Comparison of ENCODE assay signal across 16 mouse cellular contexts in genomic region chr1:191668030-191668429, GRCm38 (mm10). TPM values are rescaled to one million over a fixed set of nuclear protein-coding genes. Genes with fewer than 3 reads are reported as not detected.
A peak's percentile ranks its signal among the peaks of the same experiment; 100 is the strongest.
DNase-seq lines count a peak whose midpoint lies in the region; ATAC-seq and TF ChIP-seq lines count a peak whose summit lies in the region.
"Had no signal": no experiment of that assay in that cellular context is flagged by ENCODE, and none has a peak within 500 bp of the region (broad histone marks: within the 10 kb centered on the region; RNA-seq: fewer than 3 reads in every experiment).

No protein-coding gene starts in this region.

- peaks cover 4% of the 10 kb centered on the region; the same call in 1 of the 2 replicates for H3K4me1 ChIP-seq in intestine, embryonic 14.5 days (replicated peaks; ENCODE audit: control insufficient read depth, insufficient read depth, low read length)
- H3K4me1 ChIP-seq in intestine, postnatal 0 days (replicated peaks; ENCODE audit: control insufficient read depth, insufficient read depth, low read length): no peaks in the 10 kb centered on the region; the same call in 1 of the 2 replicates
- H3K4me1 ChIP-seq in neural tube, embryonic 14.5 days (ENCODE audit: control insufficient read depth, insufficient read depth, low read length): no peaks in the 10 kb centered on the region
- peaks cover 7% of the 10 kb centered on the region; the same call in 1 of the 2 replicates for H3K4me1 ChIP-seq in neural tube, embryonic 15.5 days
- H3K4me1 ChIP-seq in stomach, postnatal 0 days (replicated peaks; ENCODE audit: control insufficient read depth, insufficient read depth): no peaks in the 10 kb centered on the region
- no peaks in the 10 kb centered on the region for H3K4me1 ChIP-seq in forebrain, embryonic 11.5 days (replicated peaks; ENCODE audit: control insufficient read depth, insufficient read depth, low read length)
- H3K4me1 ChIP-seq: heart, embryonic 12.5 days had no signal

- 0 out of 2 replicates have a peak overlapping the region, but pooled peaks have one; percentile 5 for H3K4me2 ChIP-seq in intestine, embryonic 14.5 days (ENCODE audit: low read length)
- no peak overlapping the region for H3K4me2 ChIP-seq in intestine, postnatal 0 days (replicated peaks; ENCODE audit: low read depth)
- no peak overlapping the region for H3K4me2 ChIP-seq in neural tube, embryonic 14.5 days (ENCODE audit: low read depth, low read length)
- no peak overlapping the region for H3K4me2 ChIP-seq in neural tube, embryonic 15.5 days
- no peak overlapping the region for H3K4me2 ChIP-seq in stomach, postnatal 0 days (replicated peaks; ENCODE audit: low read depth)
- H3K4me2 ChIP-seq in forebrain, embryonic 11.5 days (ENCODE audit: low read depth, low read length, severe bottlenecking): no peak overlapping the region
- H3K4me2 ChIP-seq: heart, embryonic 12.5 days had no signal

- H3K36me3 ChIP-seq in intestine, embryonic 14.5 days (ENCODE audit: control insufficient read depth, insufficient read depth, low read length): no peaks in the 10 kb centered on the region
- H3K36me3 ChIP-seq in intestine, postnatal 0 days (ENCODE audit: control insufficient read depth, insufficient read depth): no peaks in the 10 kb centered on the region
- H3K36me3 ChIP-seq in neural tube, embryonic 14.5 days (ENCODE audit: control insufficient read depth, insufficient read depth, low read length): no peaks in the 10 kb centered on the region
- no peaks in the 10 kb centered on the region for H3K36me3 ChIP-seq in neural tube, embryonic 15.5 days
- H3K36me3 ChIP-seq in stomach, postnatal 0 days (ENCODE audit: control insufficient read depth, insufficient read depth, low read length): no peaks in the 10 kb centered on the region
- no peaks in the 10 kb centered on the region for H3K36me3 ChIP-seq in forebrain, embryonic 11.5 days (ENCODE audit: control insufficient read depth, insufficient read depth, low read length)
- H3K36me3 ChIP-seq: heart, embryonic 12.5 days had no signal

- WGBS in intestine, embryonic 14.5 days: 52% methylated on average over 9 of the region's 9 CpGs
- WGBS in intestine, postnatal 0 days: 62% methylated on average over 9 of the region's 9 CpGs
- 71% methylated on average over 9 of the region's 9 CpGs for WGBS in neural tube, embryonic 14.5 days
- WGBS in neural tube, embryonic 15.5 days: 65% methylated on average over 9 of the region's 9 CpGs
- WGBS in stomach, postnatal 0 days: 55% methylated on average over 9 of the region's 9 CpGs
- 88% methylated on average over 9 of the region's 9 CpGs for WGBS in forebrain, embryonic 11.5 days

- TF ChIP-seq EP300 in stomach, postnatal 0 days (optimal IDR thresholded peaks at IDR 0.05): no peak

- peak; percentile 89 for ATAC-seq in intestine, embryonic 14.5 days (replicated peaks; ENCODE audit: low FRiP score, low TSS enrichment, low read depth)
- ATAC-seq in intestine, postnatal 0 days: no peak
- ATAC-seq in neural tube, embryonic 14.5 days (ENCODE audit: low read depth): peak; percentile 56; the same call in 1 of the 2 replicates
- no peak for ATAC-seq in neural tube, embryonic 15.5 days (ENCODE audit: low FRiP score)
- peak; percentile 53 for ATAC-seq in granulocyte monocyte progenitor cell, adult 5-6 weeks (replicated peaks; ENCODE audit: poor library complexity, severe bottlenecking)
- ATAC-seq in stomach, postnatal 0 days (ENCODE audit: low FRiP score, low TSS enrichment): peak; percentile 63
- ATAC-seq in megakaryocyte, adult 5-6 weeks (ENCODE audit: poor library complexity, severe bottlenecking): no peak
- no peak for ATAC-seq in forebrain, embryonic 11.5 days (replicated peaks; ENCODE audit: low FRiP score)
- ATAC-seq: activated CD4-positive, CD25-positive, alpha-beta regulatory T cell, adult 4 months; lung, postnatal 0 days had no signal

- H3K27me3 ChIP-seq in intestine, embryonic 14.5 days (replicated peaks; ENCODE audit: control insufficient read depth, insufficient read depth, low read length): no peaks in the 10 kb centered on the region
- no peaks in the 10 kb centered on the region for H3K27me3 ChIP-seq in intestine, postnatal 0 days (replicated peaks; ENCODE audit: control insufficient read depth, insufficient read depth, low read length)
- H3K27me3 ChIP-seq in neural tube, embryonic 14.5 days (ENCODE audit: control insufficient read depth, insufficient read depth, low read length): no peaks in the 10 kb centered on the region
- no peaks in the 10 kb centered on the region for H3K27me3 ChIP-seq in neural tube, embryonic 15.5 days (replicated peaks)
- H3K27me3 ChIP-seq in stomach, postnatal 0 days (ENCODE audit: control insufficient read depth, insufficient read depth, low read length): no peaks in the 10 kb centered on the region
- no peaks in the 10 kb centered on the region for H3K27me3 ChIP-seq in forebrain, embryonic 11.5 days (ENCODE audit: control insufficient read depth, insufficient read depth, low read length)
- H3K27me3 ChIP-seq: heart, embryonic 12.5 days had no signal

- H3K9ac ChIP-seq in intestine, embryonic 14.5 days (ENCODE audit: low read length): no peak overlapping the region
- H3K9ac ChIP-seq in intestine, postnatal 0 days (ENCODE audit: low read depth, low read length): no peak overlapping the region
- no peak overlapping the region for H3K9ac ChIP-seq in neural tube, embryonic 14.5 days (replicated peaks; ENCODE audit: low read depth, low read length)
- H3K9ac ChIP-seq in neural tube, embryonic 15.5 days (replicated peaks): no peak overlapping the region
- no peak overlapping the region for H3K9ac ChIP-seq in stomach, postnatal 0 days (ENCODE audit: low read length)
- H3K9ac ChIP-seq in forebrain, embryonic 11.5 days (ENCODE audit: low read length): no peak overlapping the region
- H3K9ac ChIP-seq: heart, embryonic 12.5 days had no signal

- DNase-seq in intestine, embryonic 14.5 days (ENCODE audit: low spot score): peak; percentile 71
- DNase-seq in stomach, postnatal 0 days (ENCODE audit: low spot score): peak; percentile 34
- DNase-seq in forebrain, embryonic 11.5 days (ENCODE audit: low spot score): no peak
- DNase-seq: cerebellum, adult 11 months; gastrocnemius, postnatal 25 days; right cerebral cortex, postnatal 25 days had no signal

- 0 out of 2 replicates have a peak overlapping the region, but pooled peaks have one; percentile 22 for H3K27ac ChIP-seq in intestine, embryonic 14.5 days (ENCODE audit: low read depth)
- H3K27ac ChIP-seq in intestine, postnatal 0 days (ENCODE audit: low read depth, low read length): no peak overlapping the region
- no peak overlapping the region for H3K27ac ChIP-seq in neural tube, embryonic 14.5 days (ENCODE audit: low read depth, low read length)
- no peak overlapping the region for H3K27ac ChIP-seq in neural tube, embryonic 15.5 days (replicated peaks)
- no peak overlapping the region for H3K27ac ChIP-seq in stomach, postnatal 0 days (replicated peaks)
- H3K27ac ChIP-seq in forebrain, embryonic 11.5 days (ENCODE audit: low read depth, low read length): no peak overlapping the region

- no peak for TF ChIP-seq CTCF in intestine, postnatal 0 days (IDR thresholded peaks at IDR 0.05; ENCODE audit: low read depth)
- TF ChIP-seq CTCF in stomach, postnatal 0 days (IDR thresholded peaks at IDR 0.05; ENCODE audit: low read depth): no peak

- H3K4me3 ChIP-seq in intestine, embryonic 14.5 days (ENCODE audit: low read depth, low read length): no peak overlapping the region
- no peak overlapping the region for H3K4me3 ChIP-seq in intestine, postnatal 0 days (ENCODE audit: low read depth, low read length)
- H3K4me3 ChIP-seq in neural tube, embryonic 14.5 days (ENCODE audit: low read depth, low read length): no peak overlapping the region
- H3K4me3 ChIP-seq in neural tube, embryonic 15.5 days (replicated peaks): no peak overlapping the region
- no peak overlapping the region for H3K4me3 ChIP-seq in stomach, postnatal 0 days (ENCODE audit: low read depth, low read length)
- no peak overlapping the region for H3K4me3 ChIP-seq in forebrain, embryonic 11.5 days (ENCODE audit: low read depth, low read length)
- H3K4me3 ChIP-seq: heart, embryonic 12.5 days; myocyte had no signal

- H3K9me3 ChIP-seq in intestine, embryonic 14.5 days (ENCODE audit: control insufficient read depth, low read length): no peaks in the 10 kb centered on the region
- no peaks in the 10 kb centered on the region for H3K9me3 ChIP-seq in intestine, postnatal 0 days (ENCODE audit: control insufficient read depth)
- no peaks in the 10 kb centered on the region for H3K9me3 ChIP-seq in neural tube, embryonic 14.5 days (ENCODE audit: control insufficient read depth, low read length)
- no peaks in the 10 kb centered on the region for H3K9me3 ChIP-seq in neural tube, embryonic 15.5 days (replicated peaks)
- no peaks in the 10 kb centered on the region for H3K9me3 ChIP-seq in stomach, postnatal 0 days (ENCODE audit: control insufficient read depth, low read length)
- H3K9me3 ChIP-seq in forebrain, embryonic 11.5 days (ENCODE audit: control insufficient read depth, low read length): no peaks in the 10 kb centered on the region
- H3K9me3 ChIP-seq: heart, embryonic 12.5 days had no signal

RNA-seq across cellular contexts. Expression of gene Lpgat1, which starts 49.6 kb away (rescaled TPM):
- 22.2 and 22.7 TPM in 2 replicates for polyA plus RNA-seq in intestine, embryonic 14.5 days (2014; fragmentation: Nextera tagmentation; extraction: Ambion mirVana)
- polyA plus RNA-seq in intestine, postnatal 0 days (2015; fragmentation: Nextera tagmentation; extraction: Ambion mirVana): 135 and 138 TPM in 2 replicates
- polyA plus RNA-seq in neural tube, embryonic 14.5 days (2014; fragmentation: Nextera tagmentation; extraction: Ambion mirVana): 44.3 and 50.4 TPM in 2 replicates
- 31.2 and 37.3 TPM in 2 replicates for polyA plus RNA-seq in neural tube, embryonic 15.5 days (2015; fragmentation: Nextera tagmentation; extraction: Ambion mirVana)
- total RNA-seq in granulocyte monocyte progenitor cell, adult 5-6 weeks (2014; fragmentation: Nextera tagmentation): 32.2 and 34.6 TPM in 2 replicates
- 31.7 and 36.3 TPM in 2 replicates for total RNA-seq in granulocyte monocyte progenitor cell, adult 5-6 weeks (2017)
- 28.9 and 32.3 TPM in 2 replicates for polyA plus RNA-seq in stomach, postnatal 0 days (2015; fragmentation: Nextera tagmentation; extraction: Ambion mirVana)
- 25.4 and 34.4 TPM in 2 replicates for total RNA-seq in megakaryocyte, adult 5-6 weeks (2015)
- 29.3 and 29.4 TPM in 2 replicates for total RNA-seq in megakaryocyte, adult 5-6 weeks (2017)
- 39.0 and 40.6 TPM in 2 replicates for polyA plus RNA-seq in forebrain, embryonic 11.5 days (2014; fragmentation: Nextera tagmentation; extraction: Ambion mirVana)
- total RNA-seq: MEL had no signal

Comparison
In these comparisons a context has a peak if more than half of its experiments do, and no peak if none do; other contexts are left out.
1. ATAC-seq: peak in intestine, embryonic 14.5 days (single experiment), neural tube, embryonic 14.5 days (single experiment), granulocyte monocyte progenitor cell, adult 5-6 weeks (single experiment) and stomach, postnatal 0 days (single experiment); none in intestine, postnatal 0 days (single experiment), neural tube, embryonic 15.5 days (single experiment), megakaryocyte, adult 5-6 weeks (single experiment) and forebrain, embryonic 11.5 days (single experiment).